Mouse (Mus musculus) testis, adult 2 months (tissue): ENCODE results near the gene Gm14190.

Source experiments
- CTCF ChIP-seq: fragments of 200-500 bp; IDR thresholded peaks from 2 replicates; pipeline ENCODE4 v1.5.1; 2012; ENCODE audit warnings: low read depth, mild to moderate bottlenecking, inconsistent platforms, low read length, moderate library complexity; ENCODE audit not compliant: control insufficient read depth, insufficient read depth, insufficient replicate concordance
- POLR2A ChIP-seq: fragments of 200-500 bp; IDR thresholded peaks from 2 replicates; pipeline ENCODE4 v1.6.1; 2012; ENCODE audit warnings: low read depth, mild to moderate bottlenecking, inconsistent platforms, low read length, moderate library complexity; ENCODE audit not compliant: control insufficient read depth

GRCm38 (mm10) chr11:99683481-99683880 lies 7.1 kb downstream of the Gm14190 start:
- no peak for TF ChIP-seq POLR2A
- TF ChIP-seq CTCF: no peak
